Mouse (Mus musculus): ENCODE measurements around the gene Bnc2. TPM values are rescaled to one million over a fixed set of nuclear protein-coding genes. Genes with fewer than 3 reads are reported as not detected.
A peak's percentile ranks its signal among the peaks of the same experiment; 100 is the strongest.

Gene Bnc2
- polyA plus RNA-seq, 1 experiment from 2014 or later = 18.0 TPM

DNA sequence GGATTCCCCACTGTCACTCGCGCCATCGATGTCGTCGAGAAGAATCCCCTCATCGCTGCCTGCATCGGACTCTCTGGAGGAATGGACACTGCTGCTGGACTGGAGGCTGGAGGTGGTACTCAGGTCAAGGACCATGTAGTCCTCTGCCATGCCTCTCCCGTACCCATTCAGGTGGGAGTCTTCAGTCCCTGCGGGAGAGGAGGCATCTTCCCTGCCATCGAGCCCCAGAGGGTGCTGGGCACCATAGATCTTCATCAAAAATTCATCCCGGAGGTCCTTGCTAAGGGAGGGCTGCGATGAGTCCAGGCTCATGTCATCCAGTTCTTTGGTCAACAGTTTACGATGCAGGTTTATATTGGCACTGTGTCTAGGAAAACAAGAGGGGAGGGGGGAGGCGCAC lies 399.0 kb downstream of the Bnc2 start:
- Histone ChIP-seq H3K9me3 (no peaks in the 10 kb centered on the region), H3K36me3 (no peaks in the 10 kb centered on the region), H3K4me3 (replicated peaks) (no peak overlapping the region), H3K4me1 (replicated peaks) (0 out of 2 replicates have a peak, but pooled peaks cover 2% of the 10 kb centered on the region), H3K27ac (no peak overlapping the region), H3K4me2 (replicated peaks) (no peak overlapping the region), H3K9ac (no peak overlapping the region), H3K27me3 (replicated peaks) (no peaks in the 10 kb centered on the region)
- no peak for ATAC-seq
- WGBS = 87% methylated on average over 14 of the region's 14 CpGs

- no peaks in the 10 kb centered on the region for H3K36me3 ChIP-seq
- no peaks in the 10 kb centered on the region for H3K9me3 ChIP-seq
- H3K9ac ChIP-seq = no peak overlapping the region
- no peak overlapping the region for H3K4me3 ChIP-seq (replicated peaks)
- 0 out of 2 replicates have a peak, but pooled peaks cover 2% of the 10 kb centered on the region for H3K4me1 ChIP-seq (replicated peaks)
- WGBS = 69% methylated on average over 3 of the region's 3 CpGs
- no peaks in the 10 kb centered on the region for H3K27me3 ChIP-seq (replicated peaks)
- ATAC-seq = no peak
- H3K27ac ChIP-seq = no peak overlapping the region
- H3K4me2 ChIP-seq (replicated peaks) = no peak overlapping the region
Measured at GRCm38 (mm10) chr4:84274158-84274557, 400.9 kb downstream of the Bnc2 start.

DNA sequence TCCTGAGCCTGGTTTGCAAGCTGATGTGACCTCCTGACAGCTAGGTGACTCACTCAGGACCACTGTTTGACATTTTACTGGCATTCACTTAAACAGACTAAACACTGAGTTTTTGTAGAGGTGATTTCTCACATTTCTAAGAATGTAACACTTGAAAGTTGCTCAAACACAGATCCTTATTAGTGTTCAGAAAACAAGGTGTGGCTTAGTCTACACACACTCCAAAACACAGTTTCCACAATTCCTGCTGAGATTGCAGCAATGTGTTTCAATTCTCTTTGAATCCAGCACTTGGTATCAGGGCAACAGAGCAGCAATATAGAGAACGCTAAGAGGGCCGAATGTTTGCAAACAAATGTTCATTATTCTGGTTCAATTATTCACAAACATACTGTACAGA lies 402.2 kb downstream of the Bnc2 start:
- Histone ChIP-seq H3K4me3 (replicated peaks) (no peak overlapping the region), H3K27me3 (replicated peaks) (no peaks in the 10 kb centered on the region), H3K9ac (no peak overlapping the region), H3K4me1 (replicated peaks) (0 out of 2 replicates have a peak, but pooled peaks cover 2% of the 10 kb centered on the region), H3K27ac (no peak overlapping the region), H3K36me3 (no peaks in the 10 kb centered on the region), H3K4me2 (replicated peaks) (no peak overlapping the region), H3K9me3 (no peaks in the 10 kb centered on the region)
- WGBS = 53% methylated on average over 2 of the region's 2 CpGs
- ATAC-seq = no peak

DNA sequence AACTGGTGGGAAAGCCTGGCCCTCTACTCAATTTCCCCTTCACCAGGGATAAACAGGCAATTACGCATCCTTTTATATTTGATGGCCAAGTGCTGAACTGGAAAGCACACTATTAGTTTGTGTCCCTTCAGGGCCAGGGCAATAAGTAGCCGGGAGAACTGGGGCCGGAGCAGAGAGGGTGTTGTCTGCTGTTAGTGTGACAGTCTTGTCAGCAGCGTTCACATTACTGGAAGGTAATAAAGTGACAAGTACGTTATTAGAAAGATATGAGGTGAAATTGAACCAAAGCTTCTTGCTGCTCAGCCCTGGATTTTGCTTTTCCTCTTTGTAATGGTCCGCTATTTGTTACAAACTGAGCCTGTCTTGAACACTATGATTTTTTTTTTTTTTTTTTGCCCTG lies 405.2 kb downstream of the Bnc2 start:
- H3K4me3 ChIP-seq (replicated peaks) = no peak overlapping the region
- H3K27ac ChIP-seq = no peak overlapping the region
- no peak overlapping the region for H3K9ac ChIP-seq
- ATAC-seq = no peak
- H3K4me1 ChIP-seq (replicated peaks) = 0 out of 2 replicates have a peak, but pooled peaks cover 2% of the 10 kb centered on the region
- no peaks in the 10 kb centered on the region for H3K27me3 ChIP-seq (replicated peaks)
- WGBS = 72% methylated on average over 6 of the region's 6 CpGs
- H3K9me3 ChIP-seq = no peaks in the 10 kb centered on the region
- no peaks in the 10 kb centered on the region for H3K36me3 ChIP-seq
- H3K4me2 ChIP-seq (replicated peaks) = no peak overlapping the region

DNA sequence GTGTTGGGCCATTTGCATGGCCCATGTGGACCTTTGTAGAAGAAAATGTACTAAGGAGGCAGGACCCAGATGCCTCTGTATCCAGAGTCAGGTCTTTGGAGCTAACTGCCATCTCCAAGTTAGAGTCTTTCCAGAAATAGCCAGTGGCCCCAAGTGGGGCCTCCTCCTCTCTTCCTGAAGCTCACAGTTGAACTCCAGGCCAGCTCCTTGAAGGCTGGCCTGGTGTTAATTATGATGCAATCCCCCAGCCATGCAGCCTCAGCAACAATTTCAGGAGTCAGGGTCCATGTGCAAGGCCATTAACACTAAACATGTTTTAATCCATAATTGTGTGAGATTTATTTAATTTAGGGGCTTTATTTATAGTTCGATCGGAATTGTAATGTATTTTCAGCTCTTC lies 427.7 kb downstream of the Bnc2 start:
- H3K36me3 ChIP-seq = no peaks in the 10 kb centered on the region
- no peaks in the 10 kb centered on the region for H3K9me3 ChIP-seq
- no peaks in the 10 kb centered on the region for H3K4me1 ChIP-seq (replicated peaks)
- no peak overlapping the region for H3K4me2 ChIP-seq (replicated peaks)
- 85% methylated on average over 2 of the region's 2 CpGs for WGBS
- no peak for ATAC-seq
- H3K27me3 ChIP-seq (replicated peaks) = no peaks in the 10 kb centered on the region
- H3K9ac ChIP-seq = no peak overlapping the region
- H3K27ac ChIP-seq = no peak overlapping the region
- H3K4me3 ChIP-seq (replicated peaks) = no peak overlapping the region

DNA sequence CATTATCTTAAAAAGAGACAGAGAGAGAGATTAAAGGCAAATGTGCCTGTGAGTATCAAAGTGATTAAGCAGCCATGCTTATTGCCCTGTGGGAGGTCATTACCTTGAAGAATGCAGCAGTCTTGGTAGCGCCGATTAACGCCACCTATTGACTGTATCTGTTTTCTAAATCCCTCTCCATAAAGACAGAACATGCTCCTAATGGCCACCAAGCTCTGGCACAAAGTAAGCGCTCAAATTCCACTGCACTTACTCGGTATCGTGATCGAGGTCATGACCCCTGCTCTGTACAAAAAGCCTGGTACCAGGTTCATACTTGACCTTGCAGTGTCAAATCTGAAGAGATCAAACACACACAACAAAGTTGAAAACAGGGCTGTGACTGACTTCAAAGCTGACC lies 442.7 kb downstream of the Bnc2 start:
- Histone ChIP-seq H3K4me2 (replicated peaks) (no peak overlapping the region), H3K4me3 (replicated peaks) (no peak overlapping the region), H3K9ac (no peak overlapping the region), H3K4me1 (replicated peaks) (no peaks in the 10 kb centered on the region), H3K27me3 (replicated peaks) (no peaks in the 10 kb centered on the region), H3K27ac (no peak overlapping the region), H3K36me3 (no peaks in the 10 kb centered on the region), H3K9me3 (no peaks in the 10 kb centered on the region)
- no peak for ATAC-seq
- 71% methylated on average over 7 of the region's 7 CpGs for WGBS

GRCm38 (mm10) chr4:84231251-84231650 lies 443.8 kb downstream of the Bnc2 start:
- no peak for ATAC-seq
- Histone ChIP-seq H3K4me1 (replicated peaks) (no peaks in the 10 kb centered on the region), H3K4me3 (replicated peaks) (no peak overlapping the region), H3K4me2 (replicated peaks) (no peak overlapping the region), H3K9me3 (no peaks in the 10 kb centered on the region), H3K27me3 (replicated peaks) (no peaks in the 10 kb centered on the region), H3K27ac (no peak overlapping the region), H3K9ac (no peak overlapping the region), H3K36me3 (no peaks in the 10 kb centered on the region)
- WGBS = 97% methylated on average over 2 of the region's 2 CpGs

GRCm38 (mm10) chr4:84229189-84229960 lies 445.7 kb downstream of the Bnc2 start:
- H3K4me3 ChIP-seq (replicated peaks) = no peak overlapping the region
- ATAC-seq = 0 out of 2 replicates have a peak, but pooled peaks have one; percentile 36
- WGBS = 63% methylated on average over 10 of the region's 10 CpGs

GRCm38 (mm10) chr4:84228551-84228950 lies 446.5 kb downstream of the Bnc2 start:
- WGBS = 82% methylated on average over 5 of the region's 5 CpGs
- Histone ChIP-seq H3K4me3 (replicated peaks) (no peak overlapping the region), H3K27me3 (replicated peaks) (no peaks in the 10 kb centered on the region), H3K27ac (no peak overlapping the region), H3K9ac (no peak overlapping the region), H3K4me2 (replicated peaks) (no peak overlapping the region), H3K36me3 (no peaks in the 10 kb centered on the region), H3K4me1 (replicated peaks) (no peaks in the 10 kb centered on the region), H3K9me3 (no peaks in the 10 kb centered on the region)
- no peak for ATAC-seq

More at GRCm38 (mm10) chr4:84229189-84229960, 445.7 kb downstream of the Bnc2 start:
- H3K9me3 ChIP-seq = no peaks in the 10 kb centered on the region
- H3K36me3 ChIP-seq = no peaks in the 10 kb centered on the region
- no peak overlapping the region for H3K9ac ChIP-seq
- no peaks in the 10 kb centered on the region for H3K4me1 ChIP-seq (replicated peaks)
- H3K4me2 ChIP-seq (replicated peaks) = no peak overlapping the region
- no peaks in the 10 kb centered on the region for H3K27me3 ChIP-seq (replicated peaks)
- no peak overlapping the region for H3K27ac ChIP-seq

Other genes starting within 250 kb of the Bnc2 start
- gene Cntln, start 209.0 kb upstream of the Bnc2 start, polyA plus RNA-seq (2015; fragmentation: Nextera tagmentation; extraction: Ambion mirVana) = 7.0 and 7.7 TPM in 2 replicates

All from intestine, embryonic 15.5 days (tissue).